Mouse (Mus musculus): ENCODE data around the gene Ncan.

Gene Ncan

GRCm38 (mm10) chr8:70120667-70121066 is at the start of gene Ncan:
Ncan (minus strand) TSS chr8:70120873.
- peak; percentile 93 to 95 for DNase-seq

- DNase-seq: no peak
Observed at GRCm38 (mm10) chr8:70170116-70170515, 49.4 kb upstream of the Ncan start.

GRCm38 (mm10) chr8:70166504-70167110 is 45.9 kb upstream of the Ncan start:
- peak; percentile 88 to 92 for DNase-seq

GRCm38 (mm10) chr8:70163316-70163715 is 42.6 kb upstream of the Ncan start:
- no peak for DNase-seq

GRCm38 (mm10) chr8:70160015-70160414 is 39.3 kb upstream of the Ncan start:
- DNase-seq: no peak

- DNase-seq: no peak
Observed at GRCm38 (mm10) chr8:70159211-70159610, 38.5 kb upstream of the Ncan start.

DNA sequence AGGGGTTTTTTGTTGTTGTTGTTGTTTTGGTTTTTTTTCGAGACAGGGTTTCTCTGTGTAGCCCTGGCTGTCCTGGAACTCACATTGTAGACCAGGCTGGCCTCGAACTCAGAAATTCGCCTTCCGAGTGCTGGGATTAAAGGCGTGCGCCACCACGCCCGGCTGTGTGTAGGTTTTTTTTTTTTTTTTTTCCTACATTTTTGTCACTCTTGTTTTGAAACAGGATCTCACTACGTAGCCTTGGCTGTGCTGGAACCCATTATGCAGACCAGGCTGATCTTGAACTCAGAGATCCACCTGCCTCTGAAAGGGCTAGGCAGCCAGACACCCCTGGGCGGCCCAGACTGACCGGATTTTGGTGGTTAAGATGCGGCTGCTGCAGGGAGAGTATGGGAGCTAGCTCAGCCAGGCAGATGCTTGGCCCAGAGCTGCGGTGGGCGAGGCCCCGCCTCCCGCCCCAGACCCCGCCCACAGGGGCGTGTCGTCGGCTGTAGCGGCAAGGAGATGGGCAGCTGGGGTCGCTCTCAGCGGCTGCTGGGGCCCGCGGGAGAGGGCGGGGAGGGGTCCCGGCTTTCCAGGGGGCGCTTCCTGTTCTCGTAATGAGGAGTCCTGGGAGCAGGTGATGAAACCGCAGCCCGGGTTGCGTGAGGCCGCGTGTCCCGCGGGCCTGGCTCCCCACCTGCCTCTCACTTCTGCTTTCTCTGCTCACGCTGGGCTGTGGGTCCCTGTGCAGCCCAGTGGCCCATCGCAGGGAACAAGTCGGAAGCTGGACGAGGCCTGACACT is 37.6 kb upstream of the Ncan start:
- peak; percentile 73 to 81 for DNase-seq

- DNase-seq: no peak
Observed at GRCm38 (mm10) chr8:70157240-70157800, 36.6 kb upstream of the Ncan start.

DNA sequence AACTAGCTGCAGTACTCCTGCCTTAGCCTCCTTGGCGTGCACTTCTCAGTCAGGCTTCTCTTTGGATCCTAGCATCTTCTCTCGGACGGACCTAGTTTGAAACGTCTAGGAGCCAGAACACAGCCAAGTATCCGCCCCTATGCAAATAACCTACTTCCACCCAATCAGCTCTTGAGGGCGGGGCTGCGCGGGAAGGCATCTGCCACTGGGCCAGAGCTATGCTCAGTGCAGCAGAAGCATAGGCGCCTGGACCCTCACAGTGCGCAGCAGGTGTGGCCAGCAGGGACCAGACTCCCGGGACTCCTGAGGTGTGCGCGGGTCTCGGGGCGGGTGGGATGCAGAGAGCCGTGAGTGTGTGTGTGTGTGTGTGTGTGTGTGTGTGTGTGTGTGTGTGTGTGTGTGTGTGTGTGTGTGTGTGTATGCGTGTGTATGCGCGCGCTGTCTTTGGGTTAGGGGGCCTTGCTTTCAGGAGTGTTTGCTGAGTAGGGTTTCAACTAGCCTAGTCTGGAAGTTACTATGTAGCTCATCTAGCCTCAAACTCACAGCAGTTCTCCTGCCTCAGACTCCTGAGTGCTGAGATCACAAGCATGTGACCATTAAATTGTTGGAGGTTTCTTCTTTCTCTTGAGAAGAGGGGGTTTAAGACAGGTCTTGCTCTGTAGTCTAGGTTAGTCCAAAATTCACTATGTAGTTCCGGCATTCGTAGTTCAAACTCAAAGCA is 32.0 kb upstream of the Ncan start:
- DNase-seq: peak; percentile 82 to 85

DNA sequence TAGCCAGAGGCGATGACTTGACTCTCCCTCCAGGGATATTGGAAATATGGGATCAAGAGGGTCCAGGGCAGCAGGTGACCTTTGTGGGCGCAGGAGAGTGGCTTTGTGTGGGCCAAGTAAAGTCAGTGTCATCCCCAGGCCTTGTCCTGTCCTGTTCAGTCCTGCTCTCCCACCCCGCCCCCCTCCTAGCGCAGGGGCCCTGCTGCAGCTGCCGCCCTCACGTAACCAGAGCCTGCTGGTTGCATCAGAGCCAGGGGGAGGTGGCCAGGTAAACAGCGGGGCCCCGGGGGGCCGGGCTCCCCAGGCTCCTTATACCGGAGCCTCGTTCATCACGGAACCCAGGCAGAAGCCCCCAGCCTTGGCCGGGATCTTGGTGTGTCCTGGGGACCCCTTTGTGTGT is 29.5 kb upstream of the Ncan start:
- DNase-seq: no peak

GRCm38 (mm10) chr8:70147678-70148607 is 27.3 kb upstream of the Ncan start:
- DNase-seq: no peak

GRCm38 (mm10) chr8:70139981-70140380 is 19.3 kb upstream of the Ncan start:
- no peak for DNase-seq

DNA sequence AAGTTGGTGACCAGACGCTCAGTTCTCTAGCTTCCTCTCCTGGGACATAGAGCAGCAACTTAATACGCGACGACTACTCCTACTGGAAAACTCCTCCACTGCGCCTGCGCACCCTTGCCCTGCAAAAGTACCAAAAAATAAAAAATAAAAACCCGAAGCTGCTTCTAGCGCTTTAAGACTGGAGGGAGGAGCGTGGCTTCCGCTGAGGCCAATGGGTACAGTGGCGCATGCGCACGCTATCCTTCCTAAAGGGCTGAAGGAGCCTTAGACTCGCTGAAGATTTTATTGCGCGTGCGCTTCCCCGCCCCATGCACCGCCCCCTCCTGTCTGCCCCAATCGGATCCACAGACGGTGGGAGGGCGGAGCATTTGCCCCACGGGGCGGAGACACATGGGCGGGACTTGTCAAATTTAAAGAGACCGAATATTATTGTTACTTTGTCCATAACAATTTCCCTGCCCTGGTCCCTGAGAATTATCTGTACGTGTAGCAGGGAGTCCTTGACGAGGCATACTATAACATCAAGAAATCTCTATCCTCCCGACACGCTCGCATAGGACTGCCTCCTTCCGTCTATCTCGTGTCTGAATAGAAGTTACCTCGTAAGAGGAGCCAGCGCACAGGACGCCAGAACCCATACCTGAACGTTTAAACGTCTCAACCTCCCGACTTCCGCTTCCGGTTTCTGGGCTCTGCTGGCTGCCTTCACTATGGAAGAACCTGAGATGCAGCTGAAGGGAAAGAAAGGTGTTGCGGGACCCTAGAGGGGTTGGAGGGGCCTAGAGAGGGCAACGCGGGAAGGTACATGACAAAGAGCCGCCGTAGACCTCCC is 18.6 kb upstream of the Ncan start, which contains the start of the genes Rfxank, Borcs8 and Mef2b:
Gene Rfxank (minus strand): TSS at position 129 of the 832 bp plus-strand sequence.
Gene Borcs8 (plus strand): TSS at position 474 of the 832 bp plus-strand sequence.
Gene Mef2b (plus strand): TSS at position 686 of the 832 bp plus-strand sequence.
- DNase-seq: peak; percentile 99 to 100

DNA sequence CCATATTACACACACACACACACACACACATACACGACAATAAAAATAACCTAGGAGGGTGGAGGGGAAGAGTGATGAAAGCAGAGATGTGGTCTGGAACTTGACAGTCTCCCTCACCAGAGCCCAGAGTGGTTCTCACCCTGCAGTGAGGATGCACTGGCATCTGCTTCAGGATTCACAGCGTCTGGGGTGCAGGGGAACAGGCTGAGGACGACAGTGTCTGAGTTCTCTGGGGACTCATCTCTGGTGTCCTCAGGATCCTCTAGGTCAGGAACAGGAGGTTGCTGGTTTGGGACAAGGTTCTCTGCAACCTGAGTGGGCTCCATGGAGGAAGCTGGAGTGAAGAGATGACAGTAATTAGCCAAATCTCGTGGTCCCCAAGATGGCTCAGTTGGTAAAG is 17.2 kb upstream of the Ncan start:
- no peak for DNase-seq

DNA sequence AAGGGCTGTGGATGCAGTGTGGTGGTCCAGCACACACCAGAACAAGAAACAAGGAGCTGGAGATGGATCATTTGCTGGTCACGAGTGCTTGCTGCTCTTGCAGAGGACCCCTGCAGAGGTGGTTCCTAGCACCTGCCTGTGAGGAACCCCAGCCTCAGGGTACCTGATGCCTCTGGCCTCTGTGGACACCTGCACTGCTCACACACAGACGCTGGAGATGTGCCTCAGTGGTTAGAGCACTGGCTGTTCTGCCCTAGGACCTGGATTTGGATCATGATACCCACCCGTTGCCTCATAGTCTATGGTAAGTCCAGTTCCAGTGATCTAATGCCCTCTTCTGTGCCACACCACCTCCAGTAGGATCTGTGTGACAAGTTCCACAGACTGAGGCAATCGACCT is 15.9 kb upstream of the Ncan start:
- DNase-seq: no peak

- no peak for DNase-seq
Observed at GRCm38 (mm10) chr8:70134931-70135330, 14.3 kb upstream of the Ncan start.

DNA sequence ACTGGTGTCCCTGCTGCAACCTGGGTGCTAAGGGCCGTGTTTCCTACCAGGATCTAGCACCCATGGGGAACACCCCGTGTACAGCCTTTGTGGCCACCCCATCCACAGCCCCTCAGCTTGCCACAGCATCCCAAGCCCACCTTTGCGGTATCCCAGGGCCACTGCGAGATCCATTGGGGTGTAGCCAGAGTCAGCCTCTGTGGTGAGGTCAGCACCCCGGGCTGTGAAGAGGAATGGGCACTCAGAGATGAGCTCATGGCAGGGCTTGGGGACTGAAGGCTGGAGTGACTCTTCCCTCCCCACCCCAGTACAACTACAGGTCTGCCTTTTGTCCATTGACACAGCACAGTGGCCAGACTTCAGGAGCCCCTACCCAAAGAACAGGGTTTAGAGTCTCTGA is 13.4 kb upstream of the Ncan start:
- DNase-seq: no peak

GRCm38 (mm10) chr8:70131166-70131883 is 10.7 kb upstream of the Ncan start, which contains the start of gene Nr2c2ap:
Nr2c2ap (plus strand) TSS chr8:70131333.
- peak; percentile 89 to 93 for DNase-seq

GRCm38 (mm10) chr8:70130066-70130465 is 9.4 kb upstream of the Ncan start:
- no peak for DNase-seq

- DNase-seq: peak; percentile 64 to 82
Observed at GRCm38 (mm10) chr8:70129309-70129952, 8.8 kb upstream of the Ncan start.
